8 mouse cellular contexts compared by ENCODE assay signal in the genomic region with DNA sequence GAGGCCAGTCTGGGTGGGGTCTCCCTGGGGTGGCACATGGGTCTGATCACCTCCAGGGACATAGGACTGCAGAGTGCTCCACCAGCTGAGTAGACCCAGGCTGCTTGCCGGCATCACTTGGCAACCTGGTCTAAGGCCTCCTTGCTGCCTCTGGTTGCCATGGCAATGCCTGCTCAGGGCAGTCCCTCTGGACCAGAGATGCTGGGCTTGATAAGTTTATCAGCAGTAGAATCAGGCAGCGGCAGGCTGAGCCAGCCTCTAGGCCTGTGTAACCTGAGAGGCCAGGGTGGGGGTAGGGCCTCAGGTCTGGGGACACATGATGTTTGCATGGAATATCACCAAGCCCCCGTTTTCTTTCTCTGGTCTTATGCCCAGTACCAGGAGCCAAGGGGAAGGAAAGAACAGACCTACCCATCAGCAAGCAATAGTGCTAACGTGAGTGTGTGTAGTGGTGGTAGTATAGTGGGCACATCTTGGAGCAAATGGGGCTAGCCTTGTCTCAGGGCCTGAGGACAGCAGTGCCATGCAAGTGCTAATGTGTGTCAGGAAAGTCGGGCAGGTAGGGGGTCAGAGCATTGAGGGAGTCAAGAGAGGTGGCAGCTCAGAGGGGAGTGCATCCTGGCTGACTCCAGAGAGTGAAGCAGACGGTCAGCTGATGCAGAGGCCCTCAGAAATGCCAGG.
A peak's percentile ranks its signal among the peaks of the same experiment; 100 is the strongest.
DNase-seq lines count a peak whose midpoint lies in the region; ATAC-seq and TF ChIP-seq lines count a peak whose summit lies in the region.

No protein-coding gene starts in this region.

- peak; percentile 34 for DNase-seq in CD4-positive helper T cell, adult 2 months (ENCODE audit: low read depth, low spot score)
- DNase-seq in brain, embryonic 14.5 days (ENCODE audit: low read depth) = peak; percentile 77
- peak; percentile 30 for DNase-seq in induced T-regulatory cell, adult 2 months (ENCODE audit: low read depth)
- DNase-seq in T-cell, adult 2 months (ENCODE audit: low spot score) = no peak
- DNase-seq in adrenal gland, adult 8-10 months = no peak
- no peak for DNase-seq in layer of hippocampus, adult 2 months (ENCODE audit: low spot score in 2 of 2)
- DNase-seq in lung, postnatal 14 days = no peak

- peak; percentile 17; the same call in 1 of the 2 replicates for ATAC-seq in liver, embryonic 16.5 days (ENCODE audit: low read depth)

- no peak overlapping the region for H3K27ac ChIP-seq in liver, embryonic 16.5 days (ENCODE audit: low read length)
- no peak overlapping the region for H3K27ac ChIP-seq in layer of hippocampus, adult 2 months

- H3K9me3 ChIP-seq in liver, embryonic 16.5 days (replicated peaks; ENCODE audit: control insufficient read depth, low read length) = no peaks in the 10 kb centered on the region

- TF ChIP-seq CTCF in brain, embryonic 14.5 days (IDR thresholded peaks at IDR 0.05; ENCODE audit: borderline replicate concordance, extremely low read depth, insufficient read depth, insufficient read length) = no peak
- no peak for TF ChIP-seq CTCF in layer of hippocampus, adult 2 months (conservative IDR thresholded peaks at IDR 0.05)

- H3K4me3 ChIP-seq in liver, embryonic 16.5 days (ENCODE audit: low read depth, low read length) = no peak overlapping the region
- no peak overlapping the region for H3K4me3 ChIP-seq in layer of hippocampus, adult 2 months

- H3K36me3 ChIP-seq in liver, embryonic 16.5 days (ENCODE audit: control insufficient read depth, insufficient read depth) = peaks cover 4% of the 10 kb centered on the region; the same call in 1 of the 2 replicates

- no peak for TF ChIP-seq POLR2A in brain, embryonic 14.5 days (IDR thresholded peaks at IDR 0.05; ENCODE audit: borderline replicate concordance, extremely low read depth, insufficient read depth, insufficient read length, poor library complexity, severe bottlenecking)

- 42% methylated on average over 6 of the region's 6 CpGs for WGBS in liver, embryonic 16.5 days (ENCODE audit: insufficient replicate concordance)

- no peak overlapping the region for H3K4me2 ChIP-seq in liver, embryonic 16.5 days (ENCODE audit: low read depth, low read length)

- no peaks in the 10 kb centered on the region for H3K27me3 ChIP-seq in liver, embryonic 16.5 days (ENCODE audit: control insufficient read depth, insufficient read depth, low read depth, low read length)

- no peaks in the 10 kb centered on the region for H3K4me1 ChIP-seq in liver, embryonic 16.5 days (ENCODE audit: control insufficient read depth, low read depth, low read length)

- H3K9ac ChIP-seq in liver, embryonic 16.5 days (ENCODE audit: low read depth, low read length) = no peak overlapping the region

Comparison
In these comparisons a context has a peak if more than half of its experiments do, and no peak if none do; other contexts are left out.
1. DNase-seq: peak in CD4-positive helper T cell, adult 2 months (single experiment), brain, embryonic 14.5 days (single experiment) and induced T-regulatory cell, adult 2 months (single experiment); none in T-cell, adult 2 months (single experiment), adrenal gland, adult 8-10 months (single experiment), layer of hippocampus, adult 2 months (0 of 2) and lung, postnatal 14 days (single experiment).